8 mouse cellular contexts compared by ENCODE assay signal in the genomic region with DNA sequence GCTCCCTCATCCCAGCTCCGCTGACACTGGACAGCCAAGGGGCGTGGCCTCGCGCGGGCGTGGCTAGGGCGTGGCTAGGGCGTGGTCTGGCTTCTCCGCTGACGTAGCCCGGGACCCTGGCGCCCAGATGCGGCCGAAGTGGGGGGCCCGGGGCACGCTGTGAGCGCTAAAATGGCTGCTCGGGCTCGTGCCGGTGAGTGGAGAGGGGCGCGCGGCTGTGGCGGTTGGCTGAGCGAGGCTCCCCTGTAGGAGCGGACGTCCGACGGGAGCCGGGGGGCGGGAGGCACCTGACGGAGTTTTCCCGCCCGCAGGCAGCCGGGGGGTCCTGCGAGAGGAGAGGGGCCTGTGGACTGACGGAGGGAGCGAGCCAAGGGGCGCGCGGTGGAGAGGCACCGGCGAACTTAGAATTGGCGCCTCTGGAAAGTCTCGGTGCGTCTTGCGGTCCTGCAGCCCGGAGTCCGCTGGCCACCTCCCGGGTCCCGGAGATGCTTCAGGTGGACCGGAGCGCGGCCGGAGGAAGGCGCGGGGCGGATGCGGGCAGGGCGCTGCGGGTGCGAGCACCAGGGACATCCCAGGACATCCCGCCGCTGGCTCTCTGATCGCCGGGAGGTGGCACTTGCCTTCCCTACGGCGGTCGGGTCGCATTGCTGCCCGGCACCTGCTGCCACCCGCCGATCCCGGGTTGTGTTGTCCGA. TPM values are rescaled to one million over a fixed set of nuclear protein-coding genes. Genes with fewer than 3 reads are reported as not detected.
DNase-seq lines count a peak whose midpoint lies in the region; ATAC-seq and TF ChIP-seq lines count a peak whose summit lies in the region.

No protein-coding gene starts in this region.

- peak overlapping the region; percentile 22; the same call in 1 of the 2 replicates for H3K9ac ChIP-seq in intestine, embryonic 14.5 days (ENCODE audit: low read length)
- peak overlapping the region; percentile 72 for H3K9ac ChIP-seq in liver, postnatal 0 days (replicated peaks)
- peak overlapping the region; percentile 61 for H3K9ac ChIP-seq in neural tube, embryonic 13.5 days

- peak; percentile 89 for ATAC-seq in intestine, embryonic 14.5 days (replicated peaks; ENCODE audit: low FRiP score, low TSS enrichment, low read depth)
- peak; percentile 92 for ATAC-seq in liver, postnatal 0 days
- peak; percentile 95 for ATAC-seq in neural tube, embryonic 13.5 days (ENCODE audit: low read depth)

- H3K4me3 ChIP-seq in left cerebral cortex, adult 2 months, result peak overlapping the region; percentile 32
- H3K4me3 ChIP-seq in gastrocnemius, adult 2 months, result peak overlapping the region; percentile 88
- H3K4me3 ChIP-seq in intestine, embryonic 14.5 days (ENCODE audit: low read depth, low read length), result peak overlapping the region; percentile 64
- peak overlapping the region; percentile 86 for H3K4me3 ChIP-seq in liver, postnatal 0 days (ENCODE audit: low read depth, low read length)
- peak overlapping the region; percentile 70 for H3K4me3 ChIP-seq in neural tube, embryonic 13.5 days

- H3K4me1 ChIP-seq in intestine, embryonic 14.5 days (replicated peaks; ENCODE audit: control insufficient read depth, insufficient read depth, low read length), result peaks cover 4% of the 10 kb centered on the region; the same call in 1 of the 2 replicates
- peaks cover 25% of the 10 kb centered on the region for H3K4me1 ChIP-seq in liver, postnatal 0 days (ENCODE audit: insufficient read depth)
- peaks cover 32% of the 10 kb centered on the region for H3K4me1 ChIP-seq in neural tube, embryonic 13.5 days (replicated peaks)

- under 1% methylated on average over 70 of the region's 75 CpGs for whole genome bisulfite sequencing in intestine, embryonic 14.5 days
- under 1% methylated on average over 72 of the region's 75 CpGs for WGBS in liver, postnatal 0 days (ENCODE audit: insufficient replicate concordance)
- under 1% methylated on average over 71 of the region's 75 CpGs for WGBS in neural tube, embryonic 13.5 days

- intact Hi-C loops in left cerebral cortex, adult 2 months (cut with DNase I), result no loop called here
- intact Hi-C loops in gastrocnemius, adult 2 months (cut with DNase I), result no loop called here

- no peak for DNase-seq in left cerebral cortex, adult 2 months (ENCODE audit: extremely low spot score in 1 of 2, low spot score in 2 of 2)
- DNase-seq in left cerebral cortex, adult 8-10 months (ENCODE audit: low spot score in 2 of 2), result no peak
- DNase-seq in cerebellum, postnatal 10 days, result peak; percentile 90 to 93
- DNase-seq in gastrocnemius, adult 2 months, result peak; percentile 83
- peak; percentile 94 for DNase-seq in intestine, embryonic 14.5 days (ENCODE audit: low spot score)
- DNase-seq in liver, postnatal 0 days, result peak; percentile 92
- DNase-seq in thymus, postnatal 0 days (ENCODE audit: low spot score), result peak; percentile 80

- H3K27ac ChIP-seq in left cerebral cortex, adult 2 months, result no peak overlapping the region
- no peak overlapping the region for H3K27ac ChIP-seq in gastrocnemius, adult 2 months
- no peak overlapping the region for H3K27ac ChIP-seq in intestine, embryonic 14.5 days (ENCODE audit: low read depth)
- H3K27ac ChIP-seq in liver, postnatal 0 days (ENCODE audit: low read depth), result no peak overlapping the region
- no peak overlapping the region for H3K27ac ChIP-seq in neural tube, embryonic 13.5 days (replicated peaks)

- TF ChIP-seq EP300 in liver, postnatal 0 days (IDR thresholded peaks at IDR 0.05; ENCODE audit: low read depth), result no peak

- peak overlapping the region; percentile 98 for H3K4me2 ChIP-seq in intestine, embryonic 14.5 days (ENCODE audit: low read length)
- peak overlapping the region; percentile 100 for H3K4me2 ChIP-seq in liver, postnatal 0 days (ENCODE audit: low read depth, low read length)
- H3K4me2 ChIP-seq in neural tube, embryonic 13.5 days, result peak overlapping the region; percentile 96

- TF ChIP-seq CTCF in left cerebral cortex, adult 2 months (IDR thresholded peaks at IDR 0.05), result no peak; the same call in 1 of the 2 replicates
- peak; percentile 43; the same call in 1 of the 2 replicates for TF ChIP-seq CTCF in gastrocnemius, adult 2 months (IDR thresholded peaks at IDR 0.05)
- no peak; the same call in 1 of the 2 replicates for TF ChIP-seq CTCF in liver, postnatal 0 days (IDR thresholded peaks at IDR 0.05; ENCODE audit: low read depth)

- H3K36me3 ChIP-seq in intestine, embryonic 14.5 days (ENCODE audit: control insufficient read depth, insufficient read depth, low read length), result no peaks in the 10 kb centered on the region
- H3K36me3 ChIP-seq in liver, postnatal 0 days (replicated peaks; ENCODE audit: insufficient read depth, low read length), result no peaks in the 10 kb centered on the region
- H3K36me3 ChIP-seq in neural tube, embryonic 13.5 days, result no peaks in the 10 kb centered on the region

- H3K9me3 ChIP-seq in intestine, embryonic 14.5 days (ENCODE audit: control insufficient read depth, low read length), result no peaks in the 10 kb centered on the region
- no peaks in the 10 kb centered on the region for H3K9me3 ChIP-seq in liver, postnatal 0 days (ENCODE audit: low read length)
- H3K9me3 ChIP-seq in neural tube, embryonic 13.5 days, result no peaks in the 10 kb centered on the region

- peaks cover 69% of the 10 kb centered on the region for H3K27me3 ChIP-seq in intestine, embryonic 14.5 days (replicated peaks; ENCODE audit: control insufficient read depth, insufficient read depth, low read length)
- peaks cover 53% of the 10 kb centered on the region for H3K27me3 ChIP-seq in liver, postnatal 0 days (ENCODE audit: insufficient read depth, low read length)
- H3K27me3 ChIP-seq in neural tube, embryonic 13.5 days, result peaks cover 60% of the 10 kb centered on the region

RNA-seq across cellular contexts. Expression of a gene that starts 2.5 kb away (rescaled TPM):
- total RNA-seq in left cerebral cortex, adult 2 months (2021), result not detected
- total RNA-seq in left cerebral cortex, adult 8-10 months (2022), result not detected
- total RNA-seq in gastrocnemius, adult 2 months (2021), result under 1 TPM; 0.31 to 0.33 TPM
- polyA plus RNA-seq in intestine, embryonic 14.5 days (2014; fragmentation: Nextera tagmentation; extraction: Ambion mirVana), result 0.38 and 0.86 TPM in 2 replicates
- polyA plus RNA-seq in liver, postnatal 0 days (2015; fragmentation: Nextera tagmentation; extraction: Ambion mirVana), result 0.22 and 0.23 TPM in 2 replicates
- polyA plus RNA-seq in neural tube, embryonic 13.5 days (2015; fragmentation: Nextera tagmentation; extraction: Ambion mirVana), result 0.28 and 0.54 TPM in 2 replicates
- polyA plus RNA-seq in thymus, postnatal 0 days (2015; fragmentation: Nextera tagmentation; extraction: Ambion mirVana), result 3.0 and 3.4 TPM in 2 replicates

Comparison
In these comparisons a context has a peak if more than half of its experiments do, and no peak if none do; other contexts are left out.
1. DNase-seq: peak in cerebellum, postnatal 10 days (2 of 2), gastrocnemius, adult 2 months (single experiment), intestine, embryonic 14.5 days (single experiment), liver, postnatal 0 days (single experiment) and thymus, postnatal 0 days (single experiment); none in left cerebral cortex, adult 2 months (0 of 2) and left cerebral cortex, adult 8-10 months (0 of 2).
2. H3K4me3 ChIP-seq: peak in every context shown above with its lines; median percentile 88 in gastrocnemius, adult 2 months; 86 in liver, postnatal 0 days; 70 in neural tube, embryonic 13.5 days; 64 in intestine, embryonic 14.5 days; 32 in left cerebral cortex, adult 2 months.
3. H3K9ac ChIP-seq: peak in every context shown above with its lines; median percentile 72 in liver, postnatal 0 days; 61 in neural tube, embryonic 13.5 days; 22 in intestine, embryonic 14.5 days.
4. Peak in every context shown above with its lines, with median percentiles within 50 percentile points of each other: ATAC-seq and H3K4me2 ChIP-seq.